Mouse (Mus musculus) activated CD4-positive, CD25-positive, alpha-beta regulatory T cell (primary cell): ENCODE data around the gene Vps36. TPM values are rescaled to one million over a fixed set of nuclear protein-coding genes. Genes with fewer than 3 reads are reported as not detected.

Source experiments
- polyA plus RNA-seq, 2 experiments: library from polyadenylated mRNA; unstranded; fragments of 100-300 nt; shearing (Covaris generic); gene quantifications; one replicate each; pipeline ENCODE4 v1.2.1; 2017

Gene Vps36
- 10 to 100 TPM; 38.3 to 46.4 TPM for polyA plus RNA-seq

DNA sequence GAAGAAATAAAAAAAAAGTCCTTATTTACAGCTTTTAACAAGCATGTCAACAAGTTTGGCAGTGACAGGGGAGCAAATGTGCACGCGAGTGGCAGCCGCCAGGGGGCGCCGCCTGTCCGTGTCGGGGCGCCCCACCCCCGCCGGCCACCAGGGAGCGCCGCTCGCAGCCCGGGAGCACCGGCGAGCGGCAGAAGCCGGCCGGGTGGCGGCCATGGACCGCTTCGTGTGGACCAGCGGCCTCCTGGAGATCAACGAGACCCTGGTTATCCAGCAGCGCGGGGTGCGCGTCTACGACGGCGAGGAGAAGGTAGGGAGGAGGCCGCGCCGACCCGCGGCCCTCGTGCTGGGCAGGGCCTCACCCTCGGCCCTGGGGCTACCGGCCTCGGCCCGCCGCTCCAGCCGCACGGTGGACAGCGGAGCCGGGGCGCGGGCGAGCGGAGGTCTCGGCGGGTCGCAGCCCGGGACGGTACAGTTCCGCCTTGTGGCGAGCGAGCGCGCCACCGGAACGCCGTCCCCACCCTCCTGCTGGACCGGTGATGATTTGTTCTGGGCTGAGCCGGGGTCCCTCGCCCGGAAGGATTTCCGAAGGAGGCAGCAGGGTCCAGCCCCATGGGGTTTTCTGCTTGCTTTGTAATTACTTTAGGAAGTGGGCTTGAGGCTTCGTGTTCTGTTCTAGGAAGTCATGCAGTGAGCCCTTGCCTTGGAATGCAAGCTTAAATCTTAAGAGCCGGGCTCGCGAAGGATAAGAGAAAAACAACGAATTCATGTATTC is at the start of gene Vps36:
Gene Vps36 (plus strand): TSS at position 150 of the 772 bp plus-strand sequence.

GRCm38 (mm10) chr8:22166080-22166603 is 26.5 kb upstream of the Vps36 start, which contains the start of gene Nek3:
TSS of gene Nek3 (minus strand) at chr8:22166435.

DNA sequence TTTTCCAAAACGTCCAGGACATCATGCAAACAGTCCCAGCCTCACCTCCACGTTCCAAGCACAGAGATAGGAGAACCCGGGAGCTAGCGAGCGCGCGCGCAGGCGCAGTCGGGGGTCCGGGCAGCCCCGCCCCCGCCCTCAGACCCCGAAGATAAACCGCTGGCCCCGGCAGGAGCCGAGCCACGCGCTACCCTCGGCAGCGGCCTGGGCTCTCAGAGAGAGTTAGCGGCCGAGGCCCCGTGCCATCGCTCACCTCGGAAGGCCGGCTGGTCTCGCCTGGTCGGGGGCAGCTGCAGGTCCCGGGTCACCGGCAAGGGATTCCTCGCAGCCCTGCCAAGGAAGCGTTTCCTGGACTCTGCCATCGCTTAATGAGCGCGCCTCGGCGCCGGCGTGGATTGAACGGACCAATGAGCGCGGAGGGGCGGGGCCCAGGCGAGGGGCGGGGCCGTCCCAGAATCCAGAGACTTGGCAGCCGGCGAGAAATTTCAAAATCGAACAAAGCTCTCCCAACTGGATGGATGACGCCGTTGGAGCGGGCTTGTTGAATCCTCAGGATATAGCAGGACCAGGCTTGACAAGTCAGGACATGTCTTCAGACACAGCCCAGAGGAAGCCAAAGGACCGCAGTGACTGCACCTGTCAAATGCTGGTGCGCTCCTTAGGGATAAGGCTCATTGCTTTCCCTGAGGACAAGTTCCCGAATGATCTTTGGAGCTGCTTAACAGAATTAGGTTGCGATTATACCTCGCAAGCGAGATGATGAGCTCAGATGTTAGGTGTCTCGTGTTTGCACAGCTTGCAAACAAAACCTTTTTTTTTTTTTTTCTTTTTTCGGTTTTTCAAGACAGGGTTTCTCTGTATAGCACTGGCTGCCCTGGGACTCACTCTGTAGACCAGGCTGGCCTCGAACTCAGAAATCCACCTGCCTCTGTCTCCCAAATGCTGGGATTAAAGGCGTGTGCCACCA is 6.9 kb upstream of the Vps36 start, which contains the start of gene Ckap2:
Gene Ckap2 (minus strand): TSS at position 389 of the 967 bp plus-strand sequence.

GRCm38 (mm10) chr8:22227061-22227877 is 34.7 kb downstream of the Vps36 start, which contains the start of gene Thsd1:
TSS of gene Thsd1 (plus strand) at chr8:22227313.

Other genes with a start within 250 kb of the Vps36 start
- not detected for gene Defb13, start 246.0 kb upstream of the Vps36 start, polyA plus RNA-seq
- gene Fam90a1a, start 234.1 kb upstream of the Vps36 start, polyA plus RNA-seq: under 1 TPM in 1 of 2 experiments, not detected in 1; 0.25 TPM
- gene Ccdc70, start 223.0 kb upstream of the Vps36 start, polyA plus RNA-seq: not detected
- gene Atp7b, start 132.5 kb upstream of the Vps36 start, polyA plus RNA-seq: under 1 TPM; 0.04 to 0.10 TPM
- 1 to 10 TPM; 7.6 to 9.9 TPM for gene Alg11, start 132.1 kb upstream of the Vps36 start, polyA plus RNA-seq
- under 1 TPM; 0.15 to 0.17 TPM for gene Nek5, start 67.8 kb upstream of the Vps36 start, polyA plus RNA-seq
- gene Nek3, start 26.4 kb upstream of the Vps36 start, polyA plus RNA-seq: 1 to 10 TPM; 3.7 to 5.2 TPM
- 1 to 10 TPM; 7.1 to 8.5 TPM for gene Ckap2, start 7.0 kb upstream of the Vps36 start, polyA plus RNA-seq
- under 1 TPM; 0.26 to 0.44 TPM for gene Thsd1, start 34.5 kb downstream of the Vps36 start, polyA plus RNA-seq
- gene Tpte, start 90.6 kb downstream of the Vps36 start, polyA plus RNA-seq: not detected
- 1 to 10 TPM; 5.2 to 6.5 TPM for gene Slc25a15, start 205.8 kb downstream of the Vps36 start, polyA plus RNA-seq
- gene Mrps31, start 218.6 kb downstream of the Vps36 start, polyA plus RNA-seq: 10 to 100 TPM; 27.2 to 28.5 TPM